Mouse (Mus musculus): Measurements from ENCODE around the gene Usp3.

DNA sequence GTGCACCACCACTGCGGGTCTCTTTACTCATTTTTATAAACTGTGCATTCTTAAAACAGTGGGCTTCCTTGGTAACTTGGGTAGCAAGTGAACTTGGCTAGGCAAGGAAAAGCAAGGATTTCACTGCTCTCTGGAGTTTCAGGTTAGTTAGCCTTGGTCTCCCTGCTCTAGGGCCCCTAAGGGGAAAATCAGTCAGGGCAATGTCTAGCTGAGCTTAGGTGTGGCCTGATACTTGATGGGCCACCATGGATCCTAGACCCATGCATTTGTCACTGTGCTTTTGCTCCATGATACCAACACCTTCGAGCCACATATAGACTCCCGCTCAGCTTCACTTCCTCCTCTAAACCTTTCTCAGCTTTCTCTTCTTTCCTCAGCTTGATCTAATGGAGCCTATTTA lies 71.3 kb downstream of the Usp3 start:
- no peak for TF ChIP-seq POLR2A (IDR thresholded peaks at IDR 0.05; ENCODE audit: control insufficient read depth, extremely low read depth, insufficient read depth, low read length, poor library complexity)
- no peak for TF ChIP-seq CTCF (IDR thresholded peaks at IDR 0.05; ENCODE audit: borderline replicate concordance, control insufficient read depth, extremely low read depth, insufficient read depth, low read length, poor library complexity)
